Mouse (Mus musculus) adipocyte (in vitro differentiated cells): ENCODE measurements around the gene Olfr1337.
"Not testable (repeated sequence)": the region's sequence is repeated elsewhere in the genome, so short reads cannot be mapped to it uniquely, and the experiment has no call there.

ENCODE experiments used
- DNase-seq: peaks from one replicate; pipeline ENCODE4 v3.0.0-alpha.2; 2016; ENCODE audit warnings: low spot score

Gene Olfr1337

DNA sequence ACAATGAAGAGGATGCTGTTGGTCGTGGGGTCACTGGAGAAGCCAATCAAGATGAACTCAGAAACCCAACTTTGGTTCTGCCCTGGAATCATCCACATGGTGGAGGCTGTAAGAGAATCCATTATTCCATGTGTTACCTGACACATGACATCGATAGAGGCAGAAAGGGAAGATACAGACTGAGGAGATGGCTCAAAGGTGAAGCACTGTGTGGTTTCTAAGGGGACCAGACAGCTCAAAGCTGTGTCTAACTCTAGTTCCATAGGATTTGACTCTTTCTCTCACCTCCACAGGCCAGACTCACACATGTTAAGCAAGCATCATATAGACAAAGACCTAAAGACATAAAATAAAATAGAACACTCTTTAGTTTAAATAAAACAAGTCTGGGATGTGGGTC, at the start of gene Olfr1337:
Gene Olfr1337, minus strand, starts transcription at position 101 of the 400 bp plus-strand sequence.
- DNase-seq: no peak

- no peak for DNase-seq
Observed at GRCm38 (mm10) chr4:118818921-118819320, 36.5 kb upstream of the Olfr1337 start.

GRCm38 (mm10) chr4:118809844-118810243, 27.5 kb upstream of the Olfr1337 start, which contains the start of gene Olfr1335:
Gene Olfr1335, minus strand, starts transcription at chr4:118809944.
- DNase-seq: no peak

- DNase-seq: not testable (repeated sequence)
Observed at GRCm38 (mm10) chr4:118792796-118793195, 10.4 kb upstream of the Olfr1337 start.

- no peak for DNase-seq
Observed at GRCm38 (mm10) chr4:118758637-118759036, 23.7 kb downstream of the Olfr1337 start, which contains the start of gene Olfr1338. Gene Olfr1338, minus strand, starts transcription at chr4:118758737.

DNA sequence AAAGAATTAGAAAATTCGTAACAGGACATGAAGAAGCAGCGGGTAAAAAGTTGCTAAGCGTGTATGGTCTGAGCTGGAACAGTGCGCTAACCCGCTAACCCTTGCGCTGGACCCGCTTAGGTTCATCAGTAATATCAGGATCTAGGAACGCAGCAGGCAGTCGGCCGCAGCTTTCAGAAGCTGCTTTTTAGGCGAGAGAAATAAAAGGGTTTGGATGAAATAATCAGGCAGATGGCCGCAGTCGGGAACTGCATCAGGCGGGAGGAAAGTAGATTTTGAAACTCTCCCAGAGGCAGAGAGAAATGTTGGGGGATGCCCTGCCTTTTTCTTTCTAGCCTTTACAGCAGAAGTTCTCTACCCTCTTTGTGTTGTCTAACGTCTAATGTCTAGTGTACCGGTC, 40.5 kb downstream of the Olfr1337 start:
- no peak for DNase-seq

GRCm38 (mm10) chr4:118740988-118741698, 41.2 kb downstream of the Olfr1337 start:
- no peak for DNase-seq

DNA sequence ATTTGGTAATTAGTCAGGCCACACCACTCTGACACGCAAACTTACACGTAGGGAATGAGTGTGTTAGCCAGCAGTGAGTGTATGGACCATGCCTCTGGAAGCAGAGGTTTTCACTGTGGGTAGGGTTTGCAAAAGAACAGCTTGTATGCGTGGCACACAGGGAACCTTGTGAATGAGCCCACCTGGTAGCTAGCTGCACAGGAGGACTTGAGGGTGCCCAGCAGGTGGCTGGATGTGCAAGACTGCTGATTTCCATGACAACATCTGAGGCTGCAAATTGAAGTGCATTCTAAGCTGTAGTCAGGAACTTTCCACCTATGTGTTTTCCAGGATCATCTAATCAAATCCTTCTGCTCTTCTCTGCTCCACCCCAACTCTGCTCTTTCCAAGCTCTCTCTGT, 42.8 kb downstream of the Olfr1337 start:
- no peak for DNase-seq

GRCm38 (mm10) chr4:118731875-118732274, 50.5 kb downstream of the Olfr1337 start, which contains the start of gene Olfr1339:
Gene Olfr1339, plus strand, starts transcription at chr4:118732175.
- no peak for DNase-seq
